Mouse (Mus musculus) embryo, embryonic 9.5 days (tissue): ENCODE results near the gene Degs1.
A peak's percentile ranks its signal among the peaks of the same experiment; 100 is the strongest.

Experiments
- DNase-seq: peaks from one replicate; pipeline ENCODE4 v3.0.0-alpha.2; 2017; ENCODE audit errors: extremely low spot score

Degs1 gene

GRCm38 (mm10) chr1:182280577-182280976 is 2.0 kb downstream of the Degs1 start:
- no peak for DNase-seq

GRCm38 (mm10) chr1:182280046-182280445 is 2.6 kb downstream of the Degs1 start:
- DNase-seq = no peak

GRCm38 (mm10) chr1:182279436-182279835 is 3.2 kb downstream of the Degs1 start:
- DNase-seq = no peak

GRCm38 (mm10) chr1:182275109-182275508 is 7.5 kb downstream of the Degs1 start:
- no peak for DNase-seq

- no peak for DNase-seq
Measured at GRCm38 (mm10) chr1:182271632-182272031, 11.0 kb downstream of the Degs1 start.

GRCm38 (mm10) chr1:182271130-182271529 is 11.5 kb downstream of the Degs1 start:
- no peak for DNase-seq

- peak; percentile 7 for DNase-seq
Measured at GRCm38 (mm10) chr1:182268317-182268716, 14.3 kb downstream of the Degs1 start.

- DNase-seq = no peak
Measured at GRCm38 (mm10) chr1:182266028-182266525, 16.5 kb downstream of the Degs1 start.

GRCm38 (mm10) chr1:182256041-182256680 is 26.4 kb downstream of the Degs1 start:
- no peak for DNase-seq

- DNase-seq = no peak
Measured at GRCm38 (mm10) chr1:182255031-182255430, 27.6 kb downstream of the Degs1 start.

- no peak for DNase-seq
Measured at GRCm38 (mm10) chr1:182254618-182255017, 28.0 kb downstream of the Degs1 start.

GRCm38 (mm10) chr1:182253756-182254534 is 28.7 kb downstream of the Degs1 start:
- DNase-seq = no peak

- no peak for DNase-seq
Measured at GRCm38 (mm10) chr1:182252534-182253171, 30.0 kb downstream of the Degs1 start.

GRCm38 (mm10) chr1:182250734-182251133 is 31.9 kb downstream of the Degs1 start:
- DNase-seq = peak; percentile 9

- no peak for DNase-seq
Measured at GRCm38 (mm10) chr1:182249298-182249697, 33.3 kb downstream of the Degs1 start.

- DNase-seq = no peak
Measured at GRCm38 (mm10) chr1:182245003-182245402, 37.6 kb downstream of the Degs1 start.

GRCm38 (mm10) chr1:182238056-182238703 is 44.4 kb downstream of the Degs1 start:
- DNase-seq = no peak

- no peak for DNase-seq
Measured at GRCm38 (mm10) chr1:182237386-182237785, 45.2 kb downstream of the Degs1 start.

- DNase-seq = no peak
Measured at GRCm38 (mm10) chr1:182235174-182235573, 47.4 kb downstream of the Degs1 start.

GRCm38 (mm10) chr1:182229381-182229780 is 53.2 kb downstream of the Degs1 start:
- DNase-seq = no peak

GRCm38 (mm10) chr1:182227141-182227963 is 55.3 kb downstream of the Degs1 start:
- DNase-seq = no peak
